Mouse (Mus musculus) neural tube, embryonic 12.5 days (tissue): ENCODE measurements around the gene Kif1bp. TPM values are rescaled to one million over a fixed set of nuclear protein-coding genes. Genes with fewer than 3 reads are reported as not detected.
"Not testable (repeated sequence)": the region's sequence is repeated elsewhere in the genome, so short reads cannot be mapped to it uniquely, and the experiment has no call there.

Source experiments
- ATAC-seq: fragments of 200-750 bp; cut with Nextera tagmentation; 2 replicates; pipeline ENCODE4 v1.8.0; 2017; ENCODE audit warnings: low read depth, mild to moderate bottlenecking, moderate TSS enrichment, moderate library complexity; ENCODE audit not compliant: low FRiP score
- H3K27ac ChIP-seq: fragments of 300-500 bp; sonication (generic); 2 replicates; pipeline ENCODE4 v1.5.1; 2016
- H3K27me3 ChIP-seq: fragments of 300-500 bp; sonication (generic); replicated peaks from 2 replicates; pipeline ENCODE4 v1.6.1; 2016; ENCODE audit warnings: mild to moderate bottlenecking
- H3K36me3 ChIP-seq: fragments of 300-500 bp; sonication (generic); 2 replicates; pipeline ENCODE4 v1.6.1; 2016; ENCODE audit warnings: mild to moderate bottlenecking
- H3K4me1 ChIP-seq: fragments of 300-500 bp; sonication (generic); 2 replicates; pipeline ENCODE4 v1.6.1; 2016
- H3K4me2 ChIP-seq: fragments of 300-500 bp; sonication (generic); replicated peaks from 2 replicates; pipeline ENCODE4 v1.6.1; 2016; ENCODE audit warnings: mild to moderate bottlenecking
- H3K4me3 ChIP-seq: fragments of 300-500 bp; sonication (generic); 2 replicates; pipeline ENCODE4 v1.5.1; 2016
- H3K9ac ChIP-seq: fragments of 300-500 bp; sonication (generic); 2 replicates; pipeline ENCODE4 v1.6.1; 2016; ENCODE audit warnings: mild to moderate bottlenecking
- H3K9me3 ChIP-seq: fragments of 300-500 bp; sonication (generic); 2 replicates; pipeline ENCODE4 v1.6.1; 2016; ENCODE audit warnings: mild to moderate bottlenecking
- WGBS: fragments of 180-500 bp; shearing (Covaris S2); methylation state at CpG from one replicate; pipeline ENCODE4 v1.1.7; 2016; 5-methylcytosine and 5-hydroxymethylcytosine counted together
- polyA plus RNA-seq: library from polyadenylated mRNA; unstranded; fragments of >200 nt; fragmentation: Nextera tagmentation; extraction: Ambion mirVana; gene quantifications from 2 replicates; pipeline ENCODE4 v1.2.1, GENCODE M21; 2016

Kif1bp gene
- 72.8 and 73.8 TPM in 2 replicates for polyA plus RNA-seq

- peaks cover 54% of the 10 kb centered on the region for H3K36me3 ChIP-seq
- ATAC-seq, result peak; percentile 100
- peak within 1 kb of the TSS; percentile 97 for H3K4me3 ChIP-seq
- H3K9ac ChIP-seq, result peak within 1 kb of the TSS; percentile 88
- H3K27ac ChIP-seq, result peak within 1 kb of the TSS; percentile 57; the same call in 1 of the 2 replicates
- H3K9me3 ChIP-seq, result no peaks in the 10 kb centered on the region
- peaks cover 16% of the 10 kb centered on the region for H3K4me1 ChIP-seq
- 6% methylated on average over 33 of the region's 33 CpGs for WGBS
- H3K4me2 ChIP-seq, result peak within 1 kb of the TSS; percentile 93
- H3K27me3 ChIP-seq, result no peaks in the 10 kb centered on the region
These were observed at the start of gene Kif1bp for GRCm38 (mm10) chr10:62578338-62579100. Gene Kif1bp (minus strand): TSS chr10:62578457.

GRCm38 (mm10) chr10:62604161-62604560 lies 25.9 kb upstream of the Kif1bp start:
- Histone ChIP-seq H3K4me1 (peaks cover 8% of the 10 kb centered on the region), H3K4me2 (no peak overlapping the region), H3K27ac (no peak overlapping the region), H3K27me3 (no peaks in the 10 kb centered on the region), H3K9ac (no peak overlapping the region), H3K36me3 (no peaks in the 10 kb centered on the region), H3K4me3 (no peak overlapping the region), H3K9me3 (no peaks in the 10 kb centered on the region)
- no peak for ATAC-seq
- 88% methylated on average over 3 of the region's 3 CpGs for WGBS

GRCm38 (mm10) chr10:62603233-62604030 lies 25.2 kb upstream of the Kif1bp start:
- ATAC-seq, result no peak
- H3K9ac ChIP-seq, result no peak overlapping the region
- peak overlapping the region; percentile 90 for H3K4me2 ChIP-seq
- WGBS, result 90% methylated on average over 12 of the region's 12 CpGs
- no peaks in the 10 kb centered on the region for H3K27me3 ChIP-seq
- no peaks in the 10 kb centered on the region for H3K9me3 ChIP-seq
- H3K36me3 ChIP-seq, result peaks cover 3% of the 10 kb centered on the region; the same call in 1 of the 2 replicates
- no peak overlapping the region for H3K4me3 ChIP-seq
- no peak overlapping the region for H3K27ac ChIP-seq
- peaks cover 8% of the 10 kb centered on the region for H3K4me1 ChIP-seq

GRCm38 (mm10) chr10:62602177-62603040 lies 24.2 kb upstream of the Kif1bp start, which contains the start of gene Ddx21:
Gene Ddx21 (minus strand): TSS chr10:62602281.
- no peaks in the 10 kb centered on the region for H3K27me3 ChIP-seq
- H3K9me3 ChIP-seq, result no peaks in the 10 kb centered on the region
- no peak within 1 kb of the TSS for H3K27ac ChIP-seq
- ATAC-seq, result peak; percentile 98
- peaks cover 13% of the 10 kb centered on the region for H3K36me3 ChIP-seq
- peaks cover 8% of the 10 kb centered on the region for H3K4me1 ChIP-seq
- 7% methylated on average over 53 of the region's 53 CpGs for WGBS
- peak within 1 kb of the TSS; percentile 81 for H3K9ac ChIP-seq
- peak within 1 kb of the TSS; percentile 90 for H3K4me2 ChIP-seq
- H3K4me3 ChIP-seq, result peak within 1 kb of the TSS; percentile 97

- peaks cover 8% of the 10 kb centered on the region for H3K4me1 ChIP-seq
- peak; percentile 78 for ATAC-seq
- H3K4me2 ChIP-seq, result peak overlapping the region; percentile 90
- H3K9ac ChIP-seq, result peak overlapping the region; percentile 81
- H3K4me3 ChIP-seq, result peak overlapping the region; percentile 97
- H3K27ac ChIP-seq, result no peak overlapping the region
- H3K36me3 ChIP-seq, result peaks cover 19% of the 10 kb centered on the region
- H3K9me3 ChIP-seq, result no peaks in the 10 kb centered on the region
- WGBS, result under 1% methylated on average over 23 of the region's 23 CpGs
- no peaks in the 10 kb centered on the region for H3K27me3 ChIP-seq
These were observed 23.5 kb upstream of the Kif1bp start for GRCm38 (mm10) chr10:62601833-62602176.

- 12% methylated on average over 20 of the region's 20 CpGs for WGBS
- Histone ChIP-seq H3K4me3 (peak overlapping the region; percentile 97), H3K9ac (peak overlapping the region; percentile 81), H3K27ac (no peak overlapping the region), H3K9me3 (no peaks in the 10 kb centered on the region), H3K27me3 (no peaks in the 10 kb centered on the region), H3K4me2 (peak overlapping the region; percentile 90), H3K36me3 (peaks cover 22% of the 10 kb centered on the region), H3K4me1 (peaks cover 8% of the 10 kb centered on the region)
- no peak for ATAC-seq
These were observed 23.0 kb upstream of the Kif1bp start for GRCm38 (mm10) chr10:62601053-62601791.

GRCm38 (mm10) chr10:62600056-62600455 lies 21.8 kb upstream of the Kif1bp start:
- ATAC-seq, result no peak
- Histone ChIP-seq H3K4me3 (no peak overlapping the region), H3K4me1 (peaks cover 8% of the 10 kb centered on the region), H3K9me3 (no peaks in the 10 kb centered on the region), H3K4me2 (no peak overlapping the region), H3K27ac (no peak overlapping the region), H3K27me3 (no peaks in the 10 kb centered on the region), H3K36me3 (peaks cover 26% of the 10 kb centered on the region), H3K9ac (no peak overlapping the region)
- WGBS, result 90% methylated on average over 6 of the region's 6 CpGs

GRCm38 (mm10) chr10:62599311-62599710 lies 21.1 kb upstream of the Kif1bp start:
- not testable (repeated sequence) for H3K9me3 ChIP-seq, H3K27me3 ChIP-seq, H3K4me2 ChIP-seq, H3K27ac ChIP-seq, H3K9ac ChIP-seq, ATAC-seq, H3K4me3 ChIP-seq, H3K4me1 ChIP-seq
- H3K36me3 ChIP-seq, result peaks cover 33% of the 10 kb centered on the region
- 96% methylated on average over 3 of the region's 3 CpGs for WGBS

GRCm38 (mm10) chr10:62592496-62592895 lies 14.2 kb upstream of the Kif1bp start:
- Histone ChIP-seq H3K9ac (no peak overlapping the region), H3K27me3 (no peaks in the 10 kb centered on the region), H3K4me1 (no peaks in the 10 kb centered on the region), H3K4me3 (no peak overlapping the region), H3K9me3 (no peaks in the 10 kb centered on the region), H3K36me3 (peaks cover 84% of the 10 kb centered on the region), H3K27ac (no peak overlapping the region), H3K4me2 (no peak overlapping the region)
- WGBS, result 93% methylated on average over 7 of the region's 7 CpGs
- no peak for ATAC-seq

GRCm38 (mm10) chr10:62590200-62590599 lies 11.9 kb upstream of the Kif1bp start:
- no peak overlapping the region for H3K4me2 ChIP-seq
- ATAC-seq, result peak; percentile 37; the same call in 1 of the 2 replicates
- H3K4me1 ChIP-seq, result no peaks in the 10 kb centered on the region
- no peak overlapping the region for H3K27ac ChIP-seq
- peaks cover 91% of the 10 kb centered on the region for H3K36me3 ChIP-seq
- H3K9me3 ChIP-seq, result no peaks in the 10 kb centered on the region
- no peak overlapping the region for H3K4me3 ChIP-seq
- 54% methylated on average over 6 of the region's 6 CpGs for WGBS
- H3K9ac ChIP-seq, result no peak overlapping the region
- no peaks in the 10 kb centered on the region for H3K27me3 ChIP-seq

- peaks cover 92% of the 10 kb centered on the region for H3K36me3 ChIP-seq
These were observed 10.4 kb upstream of the Kif1bp start for GRCm38 (mm10) chr10:62588616-62589015.

More at GRCm38 (mm10) chr10:62588616-62589015, 10.4 kb upstream of the Kif1bp start:
- Histone ChIP-seq H3K27ac (no peak overlapping the region), H3K9me3 (no peaks in the 10 kb centered on the region), H3K4me2 (no peak overlapping the region), H3K4me3 (no peak overlapping the region), H3K9ac (no peak overlapping the region), H3K4me1 (no peaks in the 10 kb centered on the region), H3K27me3 (no peaks in the 10 kb centered on the region)
- WGBS, result 87% methylated on average over 4 of the region's 4 CpGs
- ATAC-seq, result no peak
